Mouse (Mus musculus): ENCODE data around the gene Prdm1. TPM values are rescaled to one million over a fixed set of nuclear protein-coding genes. Genes with fewer than 3 reads are reported as not detected.
A peak's percentile ranks its signal among the peaks of the same experiment; 100 is the strongest.

Gene Prdm1
- polyA plus RNA-seq (2014; fragmentation: Nextera tagmentation; extraction: Ambion mirVana), result 1.9 and 2.0 TPM in 2 replicates

GRCm38 (mm10) chr10:44528291-44529082 is at the start of gene Prdm1:
TSS of gene Prdm1 (minus strand) at chr10:44528501.
- peaks cover 51% of the 10 kb centered on the region for H3K27me3 ChIP-seq (ENCODE audit: control insufficient read depth, insufficient read depth, low read length)
- peaks cover 5% of the 10 kb centered on the region; the same call in 1 of the 2 replicates for H3K4me1 ChIP-seq (ENCODE audit: control insufficient read depth, insufficient read depth, low read length)
- H3K9ac ChIP-seq (ENCODE audit: low read depth, low read length), result peak within 1 kb of the TSS; percentile 55; the same call in 1 of the 2 replicates
- H3K4me3 ChIP-seq (ENCODE audit: low read length), result peak within 1 kb of the TSS; percentile 60
- no peak within 1 kb of the TSS for H3K27ac ChIP-seq (ENCODE audit: low read depth, low read length)
- peak; percentile 11; the same call in 1 of the 2 replicates for ATAC-seq (ENCODE audit: low FRiP score, low TSS enrichment)
- H3K36me3 ChIP-seq (ENCODE audit: control insufficient read depth, insufficient read depth, low read length), result no peaks in the 10 kb centered on the region
- 3% methylated on average over 25 of the region's 25 CpGs for WGBS
- H3K9me3 ChIP-seq (ENCODE audit: control insufficient read depth, low read length), result no peaks in the 10 kb centered on the region
- H3K4me2 ChIP-seq (replicated peaks; ENCODE audit: low read depth, low read length), result peak within 1 kb of the TSS; percentile 84

GRCm38 (mm10) chr10:44565971-44566370 is 37.7 kb upstream of the Prdm1 start:
- WGBS, result 73% methylated on average over 3 of the region's 3 CpGs
- Histone ChIP-seq H3K27ac (ENCODE audit: low read depth, low read length) (no peak overlapping the region), H3K4me2 (replicated peaks; ENCODE audit: low read depth, low read length) (no peak overlapping the region), H3K27me3 (ENCODE audit: control insufficient read depth, insufficient read depth, low read length) (no peaks in the 10 kb centered on the region), H3K4me3 (ENCODE audit: low read length) (no peak overlapping the region), H3K4me1 (ENCODE audit: control insufficient read depth, insufficient read depth, low read length) (no peaks in the 10 kb centered on the region), H3K9me3 (ENCODE audit: control insufficient read depth, low read length) (no peaks in the 10 kb centered on the region), H3K9ac (ENCODE audit: low read depth, low read length) (no peak overlapping the region), H3K36me3 (ENCODE audit: control insufficient read depth, insufficient read depth, low read length) (no peaks in the 10 kb centered on the region)
- ATAC-seq (ENCODE audit: low FRiP score, low TSS enrichment), result no peak

- Histone ChIP-seq H3K4me3 (ENCODE audit: low read length) (no peak overlapping the region), H3K4me1 (ENCODE audit: control insufficient read depth, insufficient read depth, low read length) (no peaks in the 10 kb centered on the region), H3K36me3 (ENCODE audit: control insufficient read depth, insufficient read depth, low read length) (no peaks in the 10 kb centered on the region), H3K4me2 (replicated peaks; ENCODE audit: low read depth, low read length) (no peak overlapping the region), H3K9ac (ENCODE audit: low read depth, low read length) (no peak overlapping the region), H3K27me3 (ENCODE audit: control insufficient read depth, insufficient read depth, low read length) (no peaks in the 10 kb centered on the region), H3K9me3 (ENCODE audit: control insufficient read depth, low read length) (no peaks in the 10 kb centered on the region), H3K27ac (ENCODE audit: low read depth, low read length) (no peak overlapping the region)
- no peak for ATAC-seq (ENCODE audit: low FRiP score, low TSS enrichment)
- 95% methylated on average over 2 of the region's 2 CpGs for WGBS
Observed at GRCm38 (mm10) chr10:44565109-44565508, 36.8 kb upstream of the Prdm1 start.

GRCm38 (mm10) chr10:44556845-44557244 is 28.5 kb upstream of the Prdm1 start:
- WGBS, result 81% methylated on average over 4 of the region's 4 CpGs
- Histone ChIP-seq H3K4me1 (ENCODE audit: control insufficient read depth, insufficient read depth, low read length) (no peaks in the 10 kb centered on the region), H3K27ac (ENCODE audit: low read depth, low read length) (no peak overlapping the region), H3K36me3 (ENCODE audit: control insufficient read depth, insufficient read depth, low read length) (no peaks in the 10 kb centered on the region), H3K4me2 (replicated peaks; ENCODE audit: low read depth, low read length) (no peak overlapping the region), H3K9me3 (ENCODE audit: control insufficient read depth, low read length) (no peaks in the 10 kb centered on the region), H3K4me3 (ENCODE audit: low read length) (no peak overlapping the region), H3K9ac (ENCODE audit: low read depth, low read length) (no peak overlapping the region), H3K27me3 (ENCODE audit: control insufficient read depth, insufficient read depth, low read length) (no peaks in the 10 kb centered on the region)
- no peak for ATAC-seq (ENCODE audit: low FRiP score, low TSS enrichment)

GRCm38 (mm10) chr10:44555317-44555716 is 27.0 kb upstream of the Prdm1 start:
- Histone ChIP-seq H3K4me2 (replicated peaks; ENCODE audit: low read depth, low read length) (no peak overlapping the region), H3K9ac (ENCODE audit: low read depth, low read length) (no peak overlapping the region), H3K27ac (ENCODE audit: low read depth, low read length) (no peak overlapping the region), H3K4me1 (ENCODE audit: control insufficient read depth, insufficient read depth, low read length) (no peaks in the 10 kb centered on the region), H3K36me3 (ENCODE audit: control insufficient read depth, insufficient read depth, low read length) (no peaks in the 10 kb centered on the region), H3K4me3 (ENCODE audit: low read length) (no peak overlapping the region), H3K27me3 (ENCODE audit: control insufficient read depth, insufficient read depth, low read length) (no peaks in the 10 kb centered on the region), H3K9me3 (ENCODE audit: control insufficient read depth, low read length) (no peaks in the 10 kb centered on the region)
- WGBS, result 72% methylated on average over 2 of the region's 2 CpGs
- ATAC-seq (ENCODE audit: low FRiP score, low TSS enrichment), result no peak

- Histone ChIP-seq H3K27me3 (ENCODE audit: control insufficient read depth, insufficient read depth, low read length) (no peaks in the 10 kb centered on the region), H3K4me3 (ENCODE audit: low read length) (no peak overlapping the region), H3K27ac (ENCODE audit: low read depth, low read length) (no peak overlapping the region)
Observed at GRCm38 (mm10) chr10:44553648-44554047, 25.3 kb upstream of the Prdm1 start.

GRCm38 (mm10) chr10:44539033-44539578 is 10.8 kb upstream of the Prdm1 start:
- Histone ChIP-seq H3K4me2 (replicated peaks; ENCODE audit: low read depth, low read length) (peak overlapping the region; percentile 21; the same call in 1 of the 2 replicates), H3K36me3 (ENCODE audit: control insufficient read depth, insufficient read depth, low read length) (no peaks in the 10 kb centered on the region), H3K4me3 (ENCODE audit: low read length) (no peak overlapping the region; the same call in 1 of the 2 replicates), H3K4me1 (ENCODE audit: control insufficient read depth, insufficient read depth, low read length) (0 out of 2 replicates have a peak, but pooled peaks cover 4% of the 10 kb centered on the region), H3K27ac (ENCODE audit: low read depth, low read length) (no peak overlapping the region), H3K9me3 (ENCODE audit: control insufficient read depth, low read length) (no peaks in the 10 kb centered on the region), H3K9ac (ENCODE audit: low read depth, low read length) (no peak overlapping the region), H3K27me3 (ENCODE audit: control insufficient read depth, insufficient read depth, low read length) (0 out of 2 replicates have a peak, but pooled peaks cover 2% of the 10 kb centered on the region)
- 14% methylated on average over 14 of the region's 14 CpGs for WGBS
- peak; percentile 57; the same call in 1 of the 2 replicates for ATAC-seq (ENCODE audit: low FRiP score, low TSS enrichment)

More at GRCm38 (mm10) chr10:44553648-44554047, 25.3 kb upstream of the Prdm1 start:
- no peak for ATAC-seq (ENCODE audit: low FRiP score, low TSS enrichment)
- Histone ChIP-seq H3K4me1 (ENCODE audit: control insufficient read depth, insufficient read depth, low read length) (no peaks in the 10 kb centered on the region), H3K4me2 (replicated peaks; ENCODE audit: low read depth, low read length) (no peak overlapping the region), H3K9ac (ENCODE audit: low read depth, low read length) (no peak overlapping the region), H3K9me3 (ENCODE audit: control insufficient read depth, low read length) (no peaks in the 10 kb centered on the region), H3K36me3 (ENCODE audit: control insufficient read depth, insufficient read depth, low read length) (no peaks in the 10 kb centered on the region)
- 97% methylated on average over 1 of the region's 1 CpGs for WGBS

- Histone ChIP-seq H3K4me3 (ENCODE audit: low read length) (no peak overlapping the region), H3K27ac (ENCODE audit: low read depth, low read length) (no peak overlapping the region), H3K4me2 (replicated peaks; ENCODE audit: low read depth, low read length) (no peak overlapping the region), H3K9ac (ENCODE audit: low read depth, low read length) (no peak overlapping the region), H3K4me1 (ENCODE audit: control insufficient read depth, insufficient read depth, low read length) (0 out of 2 replicates have a peak, but pooled peaks cover 4% of the 10 kb centered on the region), H3K9me3 (ENCODE audit: control insufficient read depth, low read length) (no peaks in the 10 kb centered on the region), H3K27me3 (ENCODE audit: control insufficient read depth, insufficient read depth, low read length) (peaks cover 7% of the 10 kb centered on the region; the same call in 1 of the 2 replicates), H3K36me3 (ENCODE audit: control insufficient read depth, insufficient read depth, low read length) (no peaks in the 10 kb centered on the region)
- no peak for ATAC-seq (ENCODE audit: low FRiP score, low TSS enrichment)
- WGBS, result 50% methylated on average over 6 of the region's 6 CpGs
Observed at GRCm38 (mm10) chr10:44538137-44538536, 9.8 kb upstream of the Prdm1 start.

- Histone ChIP-seq H3K27me3 (ENCODE audit: control insufficient read depth, insufficient read depth, low read length) (peaks cover 48% of the 10 kb centered on the region), H3K4me2 (replicated peaks; ENCODE audit: low read depth, low read length) (peak overlapping the region; percentile 84), H3K9ac (ENCODE audit: low read depth, low read length) (peak overlapping the region; percentile 55), H3K4me1 (ENCODE audit: control insufficient read depth, insufficient read depth, low read length) (peaks cover 5% of the 10 kb centered on the region; the same call in 1 of the 2 replicates), H3K9me3 (ENCODE audit: control insufficient read depth, low read length) (no peaks in the 10 kb centered on the region), H3K4me3 (ENCODE audit: low read length) (peak overlapping the region; percentile 60), H3K36me3 (ENCODE audit: control insufficient read depth, insufficient read depth, low read length) (no peaks in the 10 kb centered on the region), H3K27ac (ENCODE audit: low read depth, low read length) (no peak overlapping the region)
- 6% methylated on average over 5 of the region's 5 CpGs for WGBS
- no peak for ATAC-seq (ENCODE audit: low FRiP score, low TSS enrichment)
Observed at GRCm38 (mm10) chr10:44530067-44530360, 1.7 kb upstream of the Prdm1 start.

Data from kidney, embryonic 14.5 days (tissue).